Mouse (Mus musculus): ENCODE results near the gene Coq8b. TPM values are rescaled to one million over a fixed set of nuclear protein-coding genes. Genes with fewer than 3 reads are reported as not detected.
"Not testable (repeated sequence)": the region's sequence is repeated elsewhere in the genome, so short reads cannot be mapped to it uniquely, and the experiment has no call there.

The Coq8b gene
- polyA plus RNA-seq, 1 experiment from 2014 or later: 20.1 TPM

DNA sequence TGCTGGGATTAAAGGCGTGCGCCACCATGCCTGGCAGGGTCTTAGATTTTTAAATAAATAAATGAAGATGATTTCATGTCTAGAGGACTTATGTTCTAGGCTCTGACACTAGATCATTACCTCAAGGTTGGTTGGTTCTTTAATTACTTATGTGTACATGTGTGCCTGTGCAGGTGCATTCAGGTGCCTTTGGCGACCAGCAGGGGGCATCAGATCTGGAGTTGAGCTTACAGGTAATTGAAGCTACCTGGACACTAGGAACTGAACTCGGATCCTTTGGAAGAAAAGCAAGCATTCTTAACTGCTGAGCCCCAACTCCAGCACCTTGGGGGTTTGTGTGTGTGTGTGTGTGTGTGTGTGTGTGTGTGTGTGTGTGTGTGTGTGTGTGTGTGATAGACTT lies 2.0 kb upstream of the Coq8b start:
- H3K4me3 ChIP-seq (replicated peaks): no peak overlapping the region
- H3K4me1 ChIP-seq: peaks cover 45% of the 10 kb centered on the region
- H3K27me3 ChIP-seq (replicated peaks): no peaks in the 10 kb centered on the region
- no peaks in the 10 kb centered on the region for H3K9me3 ChIP-seq (replicated peaks)
- no peak overlapping the region for H3K27ac ChIP-seq (replicated peaks)
- H3K36me3 ChIP-seq: no peaks in the 10 kb centered on the region
- no peak for ATAC-seq (ENCODE audit: low FRiP score)
- H3K9ac ChIP-seq (replicated peaks): no peak overlapping the region
- no peak overlapping the region for H3K4me2 ChIP-seq
- WGBS: 80% methylated on average over 4 of the region's 4 CpGs

DNA sequence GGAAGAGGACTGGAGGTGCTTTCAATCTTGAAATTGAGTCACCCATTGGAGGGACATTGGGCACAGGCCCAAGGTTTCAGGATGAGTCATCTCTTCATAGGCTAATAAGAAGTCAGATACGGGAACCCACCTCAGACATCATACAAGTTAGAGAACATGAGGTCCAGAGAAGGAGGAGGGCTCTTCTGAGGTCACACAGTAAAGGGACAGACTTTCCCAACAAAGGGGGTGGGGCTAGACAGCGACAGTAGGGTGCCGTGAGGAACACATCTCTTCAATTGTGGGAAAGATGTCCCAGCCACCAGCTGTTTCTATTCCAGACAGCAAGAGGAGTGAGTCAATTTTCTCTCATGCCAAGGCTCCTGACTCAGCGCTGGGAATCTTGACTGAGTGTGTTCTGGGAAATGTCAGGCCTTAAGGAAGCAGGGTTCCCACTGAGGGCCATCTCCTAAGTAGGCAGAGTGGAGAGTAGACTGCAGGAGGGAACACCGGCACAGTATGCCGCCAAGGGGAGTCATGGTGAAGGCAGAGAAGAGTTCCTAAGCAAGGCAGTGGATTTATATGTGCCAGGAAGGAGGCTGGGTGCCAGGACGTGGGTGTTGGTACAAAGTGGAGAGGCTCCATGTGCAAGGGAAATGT lies 1.0 kb upstream of the Coq8b start:
- Histone ChIP-seq H3K27me3 (replicated peaks) (no peaks in the 10 kb centered on the region), H3K36me3 (no peaks in the 10 kb centered on the region), H3K4me2 (0 out of 2 replicates have a peak overlapping the region, but pooled peaks have one; percentile 68), H3K9ac (replicated peaks) (no peak overlapping the region), H3K27ac (replicated peaks) (peak overlapping the region; percentile 78), H3K9me3 (replicated peaks) (no peaks in the 10 kb centered on the region), H3K4me1 (peaks cover 34% of the 10 kb centered on the region), H3K4me3 (replicated peaks) (no peak overlapping the region)
- WGBS: 76% methylated on average over 7 of the region's 7 CpGs
- ATAC-seq (ENCODE audit: low FRiP score): no peak

DNA sequence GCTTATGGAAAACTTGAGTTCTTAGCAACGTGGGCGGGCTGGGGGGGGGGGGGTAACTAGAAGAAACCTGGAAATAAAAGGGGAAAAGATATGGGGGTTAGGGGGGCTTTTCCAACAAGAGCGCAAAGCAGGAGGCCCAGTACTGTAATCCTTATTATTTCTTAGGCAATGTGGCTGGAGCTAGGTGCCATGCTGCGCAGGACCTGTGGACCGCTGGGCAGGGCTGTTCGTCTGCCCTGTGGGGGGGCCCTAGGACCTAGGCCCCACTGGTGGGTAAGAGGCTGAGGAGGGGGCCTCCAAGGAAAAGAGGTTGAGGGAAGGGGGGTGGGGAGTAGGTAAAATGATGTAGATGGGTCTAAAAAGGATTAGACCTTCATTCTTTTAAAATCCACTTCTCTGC lies 477 bp downstream of the Coq8b start:
- peak; percentile 36; the same call in 1 of the 2 replicates for ATAC-seq (ENCODE audit: low FRiP score)
- 4% methylated on average over 6 of the region's 6 CpGs for WGBS
- H3K27ac ChIP-seq (replicated peaks): peak overlapping the region; percentile 78

DNA sequence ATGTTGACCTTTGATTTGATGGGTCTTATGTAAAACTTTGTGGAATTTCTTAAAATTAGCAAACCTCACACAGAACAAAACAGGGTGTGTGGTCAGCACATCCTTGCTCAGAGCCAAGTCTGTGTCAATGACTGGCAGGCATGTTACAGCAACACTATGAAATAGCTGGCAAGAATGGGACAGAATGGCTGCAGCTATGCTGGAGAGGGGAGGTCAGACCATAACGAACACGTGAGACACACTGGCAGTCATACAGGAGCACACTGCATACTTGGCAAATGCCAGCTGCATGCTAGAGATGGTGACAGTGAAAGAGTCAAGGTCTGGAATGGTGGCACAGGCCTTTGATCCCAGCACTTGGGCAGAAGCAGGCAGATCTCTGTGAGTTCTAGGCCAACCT lies 2.9 kb downstream of the Coq8b start:
- WGBS: 94% methylated on average over 2 of the region's 2 CpGs

More for the DNA sequence above, 477 bp downstream of the Coq8b start:
- Histone ChIP-seq H3K27me3 (replicated peaks) (no peaks in the 10 kb centered on the region), H3K9me3 (replicated peaks) (no peaks in the 10 kb centered on the region), H3K9ac (replicated peaks) (peak overlapping the region; percentile 48), H3K36me3 (no peaks in the 10 kb centered on the region), H3K4me3 (replicated peaks) (peak overlapping the region; percentile 61), H3K4me2 (peak overlapping the region; percentile 68), H3K4me1 (peaks cover 24% of the 10 kb centered on the region)

DNA sequence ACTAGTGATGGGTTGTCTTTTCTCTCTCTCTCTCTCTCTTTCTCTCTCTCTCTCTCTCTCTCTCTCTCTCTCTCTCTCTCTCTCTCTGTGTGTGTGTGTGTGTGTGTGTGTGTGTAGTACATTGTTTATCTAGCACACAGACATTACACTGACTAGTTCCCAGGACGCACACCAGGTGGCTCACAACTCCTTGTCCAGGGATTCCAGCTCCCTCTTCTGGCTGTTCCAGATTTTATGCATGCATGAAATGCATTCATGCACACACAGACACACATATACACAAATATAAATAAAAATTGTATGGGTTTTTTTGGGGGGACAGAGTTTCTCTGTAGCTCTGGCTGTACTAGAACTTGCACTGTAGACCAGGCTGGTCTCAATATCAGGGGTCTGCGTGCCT lies 4.7 kb downstream of the Coq8b start:
- no peaks in the 10 kb centered on the region for H3K9me3 ChIP-seq (replicated peaks)

More for the DNA sequence above, 2.9 kb downstream of the Coq8b start:
- Histone ChIP-seq H3K9ac (replicated peaks) (no peak overlapping the region), H3K27me3 (replicated peaks) (no peaks in the 10 kb centered on the region), H3K4me1 (peaks cover 17% of the 10 kb centered on the region), H3K36me3 (peaks cover 10% of the 10 kb centered on the region), H3K4me3 (replicated peaks) (no peak overlapping the region), H3K9me3 (replicated peaks) (no peaks in the 10 kb centered on the region), H3K4me2 (no peak overlapping the region), H3K27ac (replicated peaks) (no peak overlapping the region)
- ATAC-seq (ENCODE audit: low FRiP score): no peak

DNA sequence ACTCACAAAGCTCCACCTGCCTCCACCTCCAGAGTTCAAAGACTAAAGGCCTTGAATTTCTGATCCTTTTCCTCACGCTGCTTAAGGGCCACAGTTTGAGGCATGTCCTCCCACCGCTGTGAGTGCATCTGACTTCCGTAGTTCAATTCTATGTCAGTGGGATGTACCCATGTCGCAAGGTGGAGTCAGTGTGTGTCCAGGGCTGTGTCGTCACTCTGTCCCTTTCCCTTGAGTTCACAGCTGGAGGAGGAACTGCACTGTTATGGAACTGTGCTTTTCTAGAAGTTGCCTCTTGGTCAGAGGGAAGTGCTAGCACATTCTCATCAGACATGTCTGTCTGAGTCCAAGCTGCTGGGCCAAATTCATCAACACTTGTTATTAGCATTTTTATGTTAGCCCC lies 5.7 kb downstream of the Coq8b start:
- H3K36me3 ChIP-seq: peaks cover 37% of the 10 kb centered on the region
- ATAC-seq (ENCODE audit: low FRiP score): no peak
- no peak overlapping the region for H3K27ac ChIP-seq (replicated peaks)
- WGBS: 86% methylated on average over 5 of the region's 5 CpGs
- no peaks in the 10 kb centered on the region for H3K9me3 ChIP-seq (replicated peaks)
- no peaks in the 10 kb centered on the region for H3K27me3 ChIP-seq (replicated peaks)
- no peak overlapping the region for H3K4me2 ChIP-seq
- no peak overlapping the region for H3K9ac ChIP-seq (replicated peaks)
- H3K4me1 ChIP-seq: peaks cover 9% of the 10 kb centered on the region
- H3K4me3 ChIP-seq (replicated peaks): no peak overlapping the region

More for the DNA sequence above, 4.7 kb downstream of the Coq8b start:
- Histone ChIP-seq H3K9ac (replicated peaks) (no peak overlapping the region), H3K27me3 (replicated peaks) (no peaks in the 10 kb centered on the region), H3K4me2 (no peak overlapping the region), H3K4me1 (peaks cover 13% of the 10 kb centered on the region), H3K27ac (replicated peaks) (no peak overlapping the region), H3K4me3 (replicated peaks) (no peak overlapping the region), H3K36me3 (peaks cover 26% of the 10 kb centered on the region)
- no peak for ATAC-seq (ENCODE audit: low FRiP score)
- 93% methylated on average over 2 of the region's 2 CpGs for WGBS

DNA sequence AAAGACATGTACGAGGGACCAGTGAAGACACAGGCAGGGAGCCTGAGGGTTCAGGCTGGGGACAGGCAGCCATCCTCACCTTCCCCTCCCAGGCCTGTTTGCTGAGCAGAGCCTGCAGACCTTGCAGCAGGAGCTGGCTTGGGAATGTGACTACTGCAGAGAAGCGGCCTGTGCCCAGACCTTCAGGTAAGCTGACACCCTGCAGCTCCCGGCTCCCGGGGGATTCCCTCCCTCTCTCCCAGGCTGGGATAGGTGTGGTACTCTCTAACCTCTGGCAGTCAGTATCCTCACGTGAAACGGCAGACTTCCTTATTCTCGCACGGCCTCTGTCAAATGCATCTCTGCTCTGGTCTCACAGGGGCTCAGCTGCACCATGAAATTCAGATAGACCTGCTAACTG lies 10.4 kb downstream of the Coq8b start:
- H3K4me1 ChIP-seq: no peaks in the 10 kb centered on the region
- no peak overlapping the region for H3K27ac ChIP-seq (replicated peaks)
- peaks cover 63% of the 10 kb centered on the region for H3K36me3 ChIP-seq
- WGBS: 74% methylated on average over 8 of the region's 8 CpGs
- no peaks in the 10 kb centered on the region for H3K27me3 ChIP-seq (replicated peaks)
- no peaks in the 10 kb centered on the region for H3K9me3 ChIP-seq (replicated peaks)
- no peak overlapping the region for H3K9ac ChIP-seq (replicated peaks)
- ATAC-seq (ENCODE audit: low FRiP score): no peak
- H3K4me3 ChIP-seq (replicated peaks): no peak overlapping the region
- no peak overlapping the region for H3K4me2 ChIP-seq

DNA sequence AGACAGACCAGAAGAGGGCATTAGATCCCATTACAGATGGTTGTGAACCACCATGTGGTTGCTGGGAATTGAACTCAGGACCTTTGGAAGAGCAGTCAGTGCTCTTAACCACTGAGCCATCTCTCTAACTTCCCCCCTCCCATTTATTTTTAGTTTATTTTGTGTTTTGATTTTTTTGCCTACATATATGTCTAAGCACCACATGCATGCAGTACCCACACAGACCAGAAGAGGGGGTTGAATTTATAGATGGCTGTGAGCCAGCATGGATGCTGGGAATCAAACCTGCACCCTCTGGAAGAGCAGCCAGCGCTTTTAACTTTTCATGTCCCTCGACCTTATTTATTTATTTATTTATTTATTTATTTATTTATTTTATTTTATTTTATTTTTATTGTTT lies 11.3 kb downstream of the Coq8b start:
- H3K4me3 ChIP-seq (replicated peaks); H3K27ac ChIP-seq (replicated peaks); H3K9me3 ChIP-seq (replicated peaks); H3K27me3 ChIP-seq (replicated peaks); H3K4me1 ChIP-seq; H3K4me2 ChIP-seq; H3K9ac ChIP-seq (replicated peaks); ATAC-seq (ENCODE audit: low FRiP score): not testable (repeated sequence)
- 92% methylated on average over 2 of the region's 2 CpGs for WGBS
- H3K36me3 ChIP-seq: peaks cover 63% of the 10 kb centered on the region

DNA sequence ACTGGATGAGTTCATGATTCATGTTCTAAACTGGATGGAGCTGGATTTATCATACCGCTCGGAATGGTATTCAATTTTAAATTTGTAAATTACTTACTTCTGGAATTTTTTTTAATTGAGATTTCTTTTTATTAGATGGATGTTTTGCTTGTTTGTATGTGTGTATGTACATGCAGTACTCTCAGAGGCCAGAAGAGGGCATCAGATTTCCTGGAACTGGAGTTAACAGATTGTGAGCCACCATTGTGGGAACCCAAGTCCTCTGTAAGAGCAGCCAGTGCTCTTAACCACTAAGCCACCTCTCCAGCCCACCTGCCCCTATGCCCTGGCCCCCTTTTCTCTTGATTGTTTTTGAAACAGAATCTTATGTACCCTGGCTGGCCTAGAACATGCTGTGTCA lies 16.3 kb downstream of the Coq8b start:
- Histone ChIP-seq H3K9me3 (replicated peaks) (no peaks in the 10 kb centered on the region), H3K36me3 (peaks cover 44% of the 10 kb centered on the region), H3K27ac (replicated peaks) (no peak overlapping the region), H3K4me1 (no peaks in the 10 kb centered on the region), H3K4me2 (no peak overlapping the region), H3K9ac (replicated peaks) (no peak overlapping the region), H3K27me3 (replicated peaks) (no peaks in the 10 kb centered on the region), H3K4me3 (replicated peaks) (no peak overlapping the region)
- 93% methylated on average over 2 of the region's 2 CpGs for WGBS
- no peak for ATAC-seq (ENCODE audit: low FRiP score)

DNA sequence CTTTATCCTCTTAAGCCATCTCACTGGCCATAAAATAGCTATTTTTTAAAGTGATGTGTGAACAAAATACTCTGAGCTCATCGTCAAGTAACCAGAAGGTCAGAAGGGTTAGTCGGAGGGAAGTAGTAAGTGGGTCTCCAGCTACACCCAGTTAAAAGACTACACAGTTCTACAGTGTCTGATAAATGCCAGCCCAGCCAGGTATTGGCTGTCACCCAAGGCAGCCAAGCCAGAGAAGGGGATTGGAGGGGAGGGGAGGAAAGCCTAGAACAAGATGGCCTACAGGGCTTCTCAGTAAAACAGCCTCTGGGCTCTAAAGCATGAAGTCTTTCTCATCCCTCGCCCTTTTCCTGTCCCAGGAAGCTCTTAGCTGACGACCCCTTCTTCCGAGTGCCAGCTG lies 17.1 kb downstream of the Coq8b start:
- no peak overlapping the region for H3K4me2 ChIP-seq
- H3K4me3 ChIP-seq (replicated peaks): no peak overlapping the region
- no peaks in the 10 kb centered on the region for H3K4me1 ChIP-seq
- H3K9ac ChIP-seq (replicated peaks): no peak overlapping the region
- 92% methylated on average over 5 of the region's 5 CpGs for WGBS
- H3K27ac ChIP-seq (replicated peaks): no peak overlapping the region
- no peak for ATAC-seq (ENCODE audit: low FRiP score)
- peaks cover 44% of the 10 kb centered on the region for H3K36me3 ChIP-seq
- H3K27me3 ChIP-seq (replicated peaks): no peaks in the 10 kb centered on the region
- no peaks in the 10 kb centered on the region for H3K9me3 ChIP-seq (replicated peaks)

DNA sequence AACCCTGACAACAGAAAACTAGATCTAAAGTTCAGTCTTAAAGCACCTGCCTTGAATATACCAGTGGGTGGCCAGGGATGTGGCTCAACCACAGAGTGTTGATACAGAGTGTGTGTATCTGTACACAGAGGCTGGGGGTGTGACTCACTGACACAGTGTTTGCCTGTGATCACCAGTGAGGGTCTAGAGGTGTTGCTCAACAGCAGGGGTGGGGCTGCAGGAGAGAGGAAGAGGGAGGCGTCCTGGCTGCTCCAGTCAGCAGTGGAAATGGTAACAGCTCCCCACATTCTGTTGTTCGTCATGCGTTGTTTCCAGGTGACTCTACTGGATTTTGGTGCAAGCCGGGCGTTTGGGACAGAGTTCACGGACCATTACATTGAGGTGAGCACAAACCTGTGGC lies 19.1 kb downstream of the Coq8b start:
- 89% methylated on average over 6 of the region's 6 CpGs for WGBS
- Histone ChIP-seq H3K4me1 (peaks cover 8% of the 10 kb centered on the region), H3K9me3 (replicated peaks) (no peaks in the 10 kb centered on the region), H3K4me2 (no peak overlapping the region), H3K27me3 (replicated peaks) (no peaks in the 10 kb centered on the region), H3K27ac (replicated peaks) (no peak overlapping the region), H3K4me3 (replicated peaks) (no peak overlapping the region), H3K9ac (replicated peaks) (no peak overlapping the region), H3K36me3 (peaks cover 30% of the 10 kb centered on the region)
- no peak for ATAC-seq (ENCODE audit: low FRiP score)

DNA sequence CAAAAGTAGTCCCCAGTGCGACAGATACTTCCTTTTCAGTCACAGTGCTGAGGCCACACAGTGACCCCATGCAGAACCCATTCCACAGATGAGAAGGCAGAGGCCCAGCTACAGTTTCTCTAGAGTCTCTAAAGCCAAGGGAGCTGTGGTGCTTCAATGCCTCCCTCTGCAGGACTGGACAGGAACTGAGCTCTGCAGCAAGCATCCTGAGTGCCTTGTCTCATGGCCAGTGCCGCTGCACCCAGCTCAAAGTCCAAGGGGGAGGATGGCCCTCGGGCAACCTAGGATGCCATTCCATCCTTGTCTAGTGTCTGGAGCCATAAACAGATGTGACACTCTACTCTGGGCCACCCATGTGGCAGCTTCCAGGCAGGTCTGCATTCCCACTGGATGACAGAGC lies 22.9 kb downstream of the Coq8b start:
- H3K4me3 ChIP-seq (replicated peaks): no peak overlapping the region
- peaks cover 33% of the 10 kb centered on the region for H3K4me1 ChIP-seq
- H3K4me2 ChIP-seq: no peak overlapping the region
- ATAC-seq (ENCODE audit: low FRiP score): no peak
- no peaks in the 10 kb centered on the region for H3K9me3 ChIP-seq (replicated peaks)
- H3K27me3 ChIP-seq (replicated peaks): no peaks in the 10 kb centered on the region
- 83% methylated on average over 3 of the region's 3 CpGs for WGBS
- H3K27ac ChIP-seq (replicated peaks): no peak overlapping the region
- H3K36me3 ChIP-seq: peaks cover 17% of the 10 kb centered on the region
- H3K9ac ChIP-seq (replicated peaks): no peak overlapping the region

Measured in neural tube, embryonic 15.5 days (tissue).